Mouse (Mus musculus) small intestine, adult 2 months (tissue): ENCODE data around the gene Cyp2j7. TPM values are rescaled to one million over a fixed set of nuclear protein-coding genes. Genes with fewer than 3 reads are reported as not detected.
A peak's percentile ranks its signal among the peaks of the same experiment; 100 is the strongest.
"Not testable (repeated sequence)": the region's sequence is repeated elsewhere in the genome, so short reads cannot be mapped to it uniquely, and the experiment has no call there.

ENCODE experiments used
- H3K27ac ChIP-seq: fragments of 200-500 bp; 2 replicates; pipeline ENCODE4 v1.5.1; 2012; ENCODE audit warnings: low read depth, low read length, control low read depth, inconsistent platforms; ENCODE audit not compliant: insufficient read depth
- H3K27me3 ChIP-seq: fragments of 200-500 bp; 2 replicates; pipeline ENCODE4 v1.6.1; 2012; ENCODE audit warnings: mild to moderate bottlenecking, moderate library complexity, low read length, inconsistent platforms; ENCODE audit not compliant: control insufficient read depth, insufficient read depth
- H3K36me3 ChIP-seq: fragments of 200-500 bp; 2 replicates; pipeline ENCODE4 v1.6.1; 2012; ENCODE audit warnings: mild to moderate bottlenecking, low read length, control low read depth, inconsistent platforms; ENCODE audit not compliant: control insufficient read depth, insufficient read depth
- H3K4me1 ChIP-seq: fragments of 200-500 bp; 2 replicates; pipeline ENCODE4 v1.6.1; 2012; ENCODE audit warnings: low read length, inconsistent platforms, mixed read lengths; ENCODE audit not compliant: control insufficient read depth, insufficient read depth, insufficient read length
- H3K4me3 ChIP-seq: fragments of 200-500 bp; 2 replicates; pipeline ENCODE4 v1.5.1; 2012; ENCODE audit warnings: low read depth, mild to moderate bottlenecking, control low read depth, inconsistent platforms, low read length, moderate library complexity
- CTCF ChIP-seq: fragments of 200-500 bp; IDR thresholded peaks from 2 replicates; pipeline ENCODE4 v1.5.1; 2012; ENCODE audit warnings: low read depth, mild to moderate bottlenecking, control low read depth, inconsistent platforms, low read length, moderate library complexity, mixed read lengths; ENCODE audit not compliant: insufficient replicate concordance, insufficient read length; ENCODE audit errors: extremely low read depth
- POLR2A ChIP-seq: fragments of 200-500 bp; IDR thresholded peaks from 2 replicates; pipeline ENCODE4 v1.6.1; 2012; ENCODE audit warnings: low read depth, mild to moderate bottlenecking, control low read depth, inconsistent platforms, low read length, moderate library complexity
- WGBS: fragments of 180-500 bp; shearing (Covaris S2); methylation state at CpG from one replicate; pipeline ENCODE4 v1.1.7; 2018; 5-methylcytosine and 5-hydroxymethylcytosine counted together
- polyA plus RNA-seq: library from polyadenylated mRNA; depleted of rRNA; stranded (reverse); fragments of >200 nt; gene quantifications from 2 replicates; pipeline ENCODE4 v1.2.3, GENCODE M21; 2012; rRNA removed

Gene Cyp2j7
- not detected in 2 replicates for polyA plus RNA-seq

- 73% methylated on average over 3 of the region's 3 CpGs for WGBS
- no peak for TF ChIP-seq CTCF
- TF ChIP-seq POLR2A: no peak
- H3K4me1 ChIP-seq: no peaks in the 10 kb centered on the region
- no peak within 1 kb of the TSS for H3K4me3 ChIP-seq
- H3K36me3 ChIP-seq: no peaks in the 10 kb centered on the region
- no peak within 1 kb of the TSS for H3K27ac ChIP-seq
- H3K27me3 ChIP-seq: no peaks in the 10 kb centered on the region
These were observed at the start of gene Cyp2j7 for GRCm38 (mm10) chr4:96236559-96236958. Gene Cyp2j7, minus strand, starts transcription at chr4:96236659.

DNA sequence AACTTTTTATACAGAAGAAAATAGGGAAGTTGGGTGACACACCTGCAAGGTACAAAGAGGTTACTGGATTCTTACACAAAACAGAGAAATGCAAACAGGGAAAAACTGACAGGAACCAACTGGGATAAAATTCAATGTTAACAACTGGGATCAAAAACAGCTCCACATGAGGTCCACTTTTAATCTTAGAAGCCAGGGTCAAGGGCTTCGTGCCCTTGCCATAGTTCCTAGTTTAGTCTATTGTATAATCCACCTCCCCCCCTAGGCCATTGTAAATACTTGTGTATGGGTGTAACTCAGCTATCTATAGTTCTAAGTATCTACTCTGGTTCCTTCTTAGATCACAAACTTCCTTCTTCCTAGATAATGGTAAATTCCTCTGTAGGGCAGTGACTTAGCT is 40.4 kb upstream of the Cyp2j7 start:
- H3K27ac ChIP-seq, H3K4me3 ChIP-seq, H3K4me1 ChIP-seq, H3K36me3 ChIP-seq, H3K27me3 ChIP-seq: not testable (repeated sequence)
- WGBS: 66% methylated on average over 1 of the region's 1 CpGs

DNA sequence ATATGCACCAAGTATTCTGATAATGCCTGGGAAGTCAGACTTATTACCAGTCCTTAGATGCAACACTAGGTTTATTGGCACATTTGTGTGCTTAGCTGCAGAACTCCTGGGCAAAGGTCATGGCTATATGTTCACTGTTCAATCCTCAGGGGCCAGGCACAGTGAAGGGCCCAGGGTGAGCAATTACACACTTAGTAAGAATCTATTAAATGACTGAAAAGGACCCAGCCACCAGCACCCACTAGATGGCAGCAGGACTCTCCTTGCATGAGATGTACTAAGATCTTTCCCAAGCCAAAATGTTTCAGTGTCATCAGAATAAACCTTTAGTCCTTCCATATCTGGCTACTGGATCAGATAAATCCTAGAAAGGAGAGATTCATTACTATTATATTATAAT is 37.4 kb upstream of the Cyp2j7 start:
- H3K36me3 ChIP-seq: no peaks in the 10 kb centered on the region
- H3K27me3 ChIP-seq: no peaks in the 10 kb centered on the region
- TF ChIP-seq CTCF (peak; percentile 32; the same call in 1 of the 2 replicates), POLR2A (no peak)
- H3K4me1 ChIP-seq: 0 out of 2 replicates have a peak, but pooled peaks cover 2% of the 10 kb centered on the region
- H3K4me3 ChIP-seq: no peak overlapping the region
- H3K27ac ChIP-seq: no peak overlapping the region

DNA sequence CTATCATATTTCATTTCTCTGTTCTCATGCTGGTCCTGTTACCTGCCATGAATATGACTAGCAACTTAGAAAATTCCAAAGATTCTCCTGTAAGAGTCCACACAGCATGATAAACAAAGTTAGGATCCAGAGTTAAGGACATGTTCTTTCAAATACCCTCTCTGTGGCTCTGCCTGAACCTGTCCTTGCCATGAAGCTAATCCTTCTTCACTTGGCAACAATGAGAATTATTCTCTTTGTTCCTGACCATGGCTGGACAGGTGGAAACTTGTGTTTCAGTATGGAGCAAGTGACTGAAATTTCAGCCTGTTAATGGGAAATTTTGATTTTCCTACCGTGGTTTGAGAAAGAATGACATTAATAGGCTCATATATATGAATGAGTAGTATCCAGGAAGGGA is 39.8 kb downstream of the Cyp2j7 start:
- no peaks in the 10 kb centered on the region for H3K4me1 ChIP-seq
- H3K27ac ChIP-seq: no peak overlapping the region
- no peak overlapping the region for H3K4me3 ChIP-seq
- H3K36me3 ChIP-seq: no peaks in the 10 kb centered on the region
- 61% methylated on average over 1 of the region's 1 CpGs for WGBS
- TF ChIP-seq CTCF: no peak
- H3K27me3 ChIP-seq: no peaks in the 10 kb centered on the region

- not testable (repeated sequence) for H3K27me3 ChIP-seq, H3K27ac ChIP-seq, H3K4me3 ChIP-seq, H3K36me3 ChIP-seq, H3K4me1 ChIP-seq
- 82% methylated on average over 5 of the region's 5 CpGs for WGBS
These were observed 47.1 kb downstream of the Cyp2j7 start for GRCm38 (mm10) chr4:96189321-96189720.

- H3K4me3 ChIP-seq, H3K36me3 ChIP-seq, H3K27me3 ChIP-seq, H3K27ac ChIP-seq, H3K4me1 ChIP-seq: not testable (repeated sequence)
- 82% methylated on average over 2 of the region's 2 CpGs for WGBS
These were observed 47.8 kb downstream of the Cyp2j7 start for GRCm38 (mm10) chr4:96188671-96189070.

DNA sequence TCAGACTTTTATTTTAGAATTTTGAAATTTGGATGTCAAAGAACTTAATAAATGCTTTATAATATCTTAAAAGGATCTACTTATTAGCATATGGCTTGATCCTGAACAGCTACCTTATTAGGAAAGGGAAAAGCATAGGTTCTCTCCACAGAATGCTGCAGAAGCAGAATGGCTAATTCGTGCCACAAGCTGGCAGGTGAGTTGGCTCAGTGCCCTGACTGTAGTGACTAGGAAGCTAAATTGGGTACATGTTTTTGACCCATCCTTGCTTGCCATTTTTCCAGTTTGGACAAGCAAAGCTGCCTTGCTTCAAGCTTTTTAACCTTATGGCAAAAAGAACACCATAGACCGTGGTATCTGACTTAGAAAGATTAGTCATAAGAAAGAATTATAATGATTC is 48.3 kb downstream of the Cyp2j7 start:
- H3K4me1 ChIP-seq, H3K27me3 ChIP-seq, H3K4me3 ChIP-seq, H3K36me3 ChIP-seq, H3K27ac ChIP-seq: not testable (repeated sequence)
- 77% methylated on average over 2 of the region's 2 CpGs for WGBS

DNA sequence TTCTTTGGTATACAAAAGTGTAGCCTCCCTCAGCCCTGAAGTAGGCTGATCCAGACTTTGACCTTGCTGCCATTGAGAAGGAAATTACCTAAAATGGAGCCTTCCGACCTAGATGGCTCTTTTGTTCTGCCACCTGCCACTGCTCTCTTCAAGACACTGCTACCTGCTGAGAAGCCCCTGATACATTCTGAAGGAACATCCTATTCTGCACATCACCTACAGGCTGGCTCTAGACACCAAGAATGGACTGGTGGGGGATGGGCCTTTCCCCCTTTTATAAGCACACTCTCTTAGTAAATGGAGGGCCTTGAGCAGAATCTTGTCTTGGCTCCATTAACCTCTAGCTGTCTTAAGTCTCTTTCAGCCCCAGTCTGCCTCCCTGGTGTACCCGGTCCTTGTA is 51.7 kb downstream of the Cyp2j7 start:
- not testable (repeated sequence) for H3K36me3 ChIP-seq, H3K4me3 ChIP-seq, H3K27ac ChIP-seq, H3K4me1 ChIP-seq, H3K27me3 ChIP-seq
- 82% methylated on average over 2 of the region's 2 CpGs for WGBS
